Mouse (Mus musculus): Measurements from ENCODE around the gene Gm47985.
"Not testable (repeated sequence)": the region's sequence is repeated elsewhere in the genome, so short reads cannot be mapped to it uniquely, and the experiment has no call there.

DNA sequence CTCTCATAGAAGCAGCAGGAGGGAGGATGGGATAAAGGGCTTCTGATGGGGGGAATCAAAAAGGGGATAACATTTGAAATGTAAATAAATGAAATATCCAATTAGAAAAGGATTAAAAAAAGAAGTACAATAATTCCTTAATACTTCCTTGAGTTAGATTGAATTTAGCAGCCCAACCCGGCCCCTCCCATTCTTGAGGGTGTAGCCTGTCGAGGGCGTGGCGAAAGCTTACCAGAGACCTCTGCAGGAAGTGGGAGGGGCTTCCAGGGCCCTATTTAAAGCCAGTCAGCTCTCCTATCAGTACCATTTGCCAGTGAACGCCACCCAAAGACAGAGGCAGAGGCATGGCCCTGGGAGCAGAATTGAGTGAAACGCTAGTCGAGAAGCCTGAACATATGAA, at the start of gene Gm47985:
- TF ChIP-seq CTCF, EP300 (IDR thresholded peaks at IDR 0.05; ENCODE audit: low read depth): not testable (repeated sequence)
